Mouse (Mus musculus): ENCODE data around the gene Manba. TPM values are rescaled to one million over a fixed set of nuclear protein-coding genes. Genes with fewer than 3 reads are reported as not detected.
"Not testable (repeated sequence)": the region's sequence is repeated elsewhere in the genome, so short reads cannot be mapped to it uniquely, and the experiment has no call there.

The Manba gene
- polyA plus RNA-seq, 1 experiment from 2014 or later: 18.6 TPM

- 56% methylated on average over 16 of the region's 16 CpGs for WGBS
- no peak for TF ChIP-seq CTCF (IDR thresholded peaks at IDR 0.05; ENCODE audit: low read depth)
- H3K9me3 ChIP-seq (ENCODE audit: control insufficient read depth): no peaks in the 10 kb centered on the region
- ATAC-seq: no peak
- no peaks in the 10 kb centered on the region for H3K4me1 ChIP-seq (replicated peaks; ENCODE audit: control insufficient read depth, insufficient read depth, low read length)
- no peak overlapping the region for H3K4me3 ChIP-seq (ENCODE audit: low read depth, low read length)
- H3K27ac ChIP-seq (ENCODE audit: low read depth, low read length): no peak overlapping the region
- H3K4me2 ChIP-seq (replicated peaks; ENCODE audit: low read depth): peak overlapping the region; percentile 21; the same call in 1 of the 2 replicates
- no peaks in the 10 kb centered on the region for H3K27me3 ChIP-seq (replicated peaks; ENCODE audit: control insufficient read depth, insufficient read depth, low read length)
- H3K9ac ChIP-seq (ENCODE audit: low read depth, low read length): no peak overlapping the region
- peaks cover 5% of the 10 kb centered on the region; the same call in 1 of the 2 replicates for H3K36me3 ChIP-seq (ENCODE audit: control insufficient read depth, insufficient read depth)
These were observed 37.4 kb downstream of the Manba start for GRCm38 (mm10) chr3:135522618-135523355.

- 64% methylated on average over 2 of the region's 2 CpGs for WGBS
- ATAC-seq; H3K9ac ChIP-seq (ENCODE audit: low read depth, low read length): not testable (repeated sequence)
These were observed 39.5 kb downstream of the Manba start for GRCm38 (mm10) chr3:135524900-135525299.

GRCm38 (mm10) chr3:135529670-135530069 is 44.3 kb downstream of the Manba start:
- Histone ChIP-seq H3K9me3 (ENCODE audit: control insufficient read depth) (no peaks in the 10 kb centered on the region), H3K9ac (ENCODE audit: low read depth, low read length) (no peak overlapping the region), H3K4me2 (replicated peaks; ENCODE audit: low read depth) (no peak overlapping the region), H3K4me3 (ENCODE audit: low read depth, low read length) (no peak overlapping the region), H3K4me1 (replicated peaks; ENCODE audit: control insufficient read depth, insufficient read depth, low read length) (no peaks in the 10 kb centered on the region), H3K27ac (ENCODE audit: low read depth, low read length) (no peak overlapping the region), H3K27me3 (replicated peaks; ENCODE audit: control insufficient read depth, insufficient read depth, low read length) (no peaks in the 10 kb centered on the region), H3K36me3 (ENCODE audit: control insufficient read depth, insufficient read depth) (no peaks in the 10 kb centered on the region; the same call in 1 of the 2 replicates)
- ATAC-seq: no peak
- 92% methylated on average over 7 of the region's 7 CpGs for WGBS
- TF ChIP-seq CTCF (IDR thresholded peaks at IDR 0.05; ENCODE audit: low read depth): no peak

More at GRCm38 (mm10) chr3:135524900-135525299, 39.5 kb downstream of the Manba start:
- H3K4me3 ChIP-seq (ENCODE audit: low read depth, low read length); H3K4me1 ChIP-seq (replicated peaks; ENCODE audit: control insufficient read depth, insufficient read depth, low read length); H3K27me3 ChIP-seq (replicated peaks; ENCODE audit: control insufficient read depth, insufficient read depth, low read length); H3K27ac ChIP-seq (ENCODE audit: low read depth, low read length); H3K36me3 ChIP-seq (ENCODE audit: control insufficient read depth, insufficient read depth); H3K4me2 ChIP-seq (replicated peaks; ENCODE audit: low read depth); H3K9me3 ChIP-seq (ENCODE audit: control insufficient read depth): not testable (repeated sequence)

- H3K27me3 ChIP-seq (replicated peaks; ENCODE audit: control insufficient read depth, insufficient read depth, low read length): no peaks in the 10 kb centered on the region
- H3K4me1 ChIP-seq (replicated peaks; ENCODE audit: control insufficient read depth, insufficient read depth, low read length): no peaks in the 10 kb centered on the region
- H3K36me3 ChIP-seq (ENCODE audit: control insufficient read depth, insufficient read depth): no peaks in the 10 kb centered on the region
- H3K27ac ChIP-seq (ENCODE audit: low read depth, low read length): no peak overlapping the region
- 77% methylated on average over 2 of the region's 2 CpGs for WGBS
- H3K9ac ChIP-seq (ENCODE audit: low read depth, low read length): no peak overlapping the region
- no peak for ATAC-seq
- no peak overlapping the region for H3K4me3 ChIP-seq (ENCODE audit: low read depth, low read length)
- H3K4me2 ChIP-seq (replicated peaks; ENCODE audit: low read depth): no peak overlapping the region
- no peaks in the 10 kb centered on the region for H3K9me3 ChIP-seq (ENCODE audit: control insufficient read depth)
- TF ChIP-seq CTCF (IDR thresholded peaks at IDR 0.05; ENCODE audit: low read depth): no peak
These were observed 46.4 kb downstream of the Manba start for GRCm38 (mm10) chr3:135531762-135532161.

GRCm38 (mm10) chr3:135534103-135534502 is 48.7 kb downstream of the Manba start:
- ATAC-seq: peak; percentile 93
- TF ChIP-seq CTCF (IDR thresholded peaks at IDR 0.05; ENCODE audit: low read depth): peak; percentile 74
- Histone ChIP-seq H3K9me3 (ENCODE audit: control insufficient read depth) (no peaks in the 10 kb centered on the region), H3K27ac (ENCODE audit: low read depth, low read length) (no peak overlapping the region), H3K4me1 (replicated peaks; ENCODE audit: control insufficient read depth, insufficient read depth, low read length) (no peaks in the 10 kb centered on the region), H3K27me3 (replicated peaks; ENCODE audit: control insufficient read depth, insufficient read depth, low read length) (no peaks in the 10 kb centered on the region), H3K4me2 (replicated peaks; ENCODE audit: low read depth) (no peak overlapping the region), H3K9ac (ENCODE audit: low read depth, low read length) (no peak overlapping the region), H3K4me3 (ENCODE audit: low read depth, low read length) (no peak overlapping the region), H3K36me3 (ENCODE audit: control insufficient read depth, insufficient read depth) (no peaks in the 10 kb centered on the region)
- 55% methylated on average over 4 of the region's 5 CpGs for WGBS

GRCm38 (mm10) chr3:135546212-135546923 is 61.0 kb downstream of the Manba start:
- WGBS: 63% methylated on average over 13 of the region's 13 CpGs
- H3K4me3 ChIP-seq (ENCODE audit: low read depth, low read length): no peak overlapping the region
- H3K27ac ChIP-seq (ENCODE audit: low read depth, low read length): no peak overlapping the region
- no peak for TF ChIP-seq CTCF (IDR thresholded peaks at IDR 0.05; ENCODE audit: low read depth)
- no peaks in the 10 kb centered on the region for H3K9me3 ChIP-seq (ENCODE audit: control insufficient read depth)
- H3K4me1 ChIP-seq (replicated peaks; ENCODE audit: control insufficient read depth, insufficient read depth, low read length): no peaks in the 10 kb centered on the region
- H3K4me2 ChIP-seq (replicated peaks; ENCODE audit: low read depth): no peak overlapping the region
- ATAC-seq: no peak
- H3K9ac ChIP-seq (ENCODE audit: low read depth, low read length): no peak overlapping the region
- H3K27me3 ChIP-seq (replicated peaks; ENCODE audit: control insufficient read depth, insufficient read depth, low read length): no peaks in the 10 kb centered on the region
- H3K36me3 ChIP-seq (ENCODE audit: control insufficient read depth, insufficient read depth): peaks cover 6% of the 10 kb centered on the region
